Mouse (Mus musculus): ENCODE measurements around the gene Baz1a.
"Not testable (repeated sequence)": the region's sequence is repeated elsewhere in the genome, so short reads cannot be mapped to it uniquely, and the experiment has no call there.

Gene Baz1a

GRCm38 (mm10) chr12:55007361-55008008 is 6.7 kb downstream of the Baz1a start:
- DNase-seq (ENCODE audit: low spot score) = no peak

GRCm38 (mm10) chr12:55006071-55006470 is 8.1 kb downstream of the Baz1a start:
- no peak for DNase-seq (ENCODE audit: low spot score)

- DNase-seq (ENCODE audit: low spot score) = no peak
Measured at GRCm38 (mm10) chr12:55004396-55004795, 9.8 kb downstream of the Baz1a start.

GRCm38 (mm10) chr12:55003843-55004242 is 10.3 kb downstream of the Baz1a start:
- no peak for DNase-seq (ENCODE audit: low spot score)

- DNase-seq (ENCODE audit: low spot score) = not testable (repeated sequence)
Measured at GRCm38 (mm10) chr12:55002532-55002931, 11.6 kb downstream of the Baz1a start.

- no peak for DNase-seq (ENCODE audit: low spot score)
Measured at GRCm38 (mm10) chr12:54999016-54999690, 15.0 kb downstream of the Baz1a start.

GRCm38 (mm10) chr12:54998411-54998810 is 15.7 kb downstream of the Baz1a start:
- no peak for DNase-seq (ENCODE audit: low spot score)

- no peak for DNase-seq (ENCODE audit: low spot score)
Measured at GRCm38 (mm10) chr12:54996979-54997474, 17.1 kb downstream of the Baz1a start.

- DNase-seq (ENCODE audit: low spot score) = no peak
Measured at GRCm38 (mm10) chr12:54995965-54996364, 18.2 kb downstream of the Baz1a start.

- DNase-seq (ENCODE audit: low spot score) = no peak
Measured at GRCm38 (mm10) chr12:54994418-54994817, 19.7 kb downstream of the Baz1a start.

- DNase-seq (ENCODE audit: low spot score) = no peak
Measured at GRCm38 (mm10) chr12:54994068-54994386, 20.1 kb downstream of the Baz1a start.

- no peak for DNase-seq (ENCODE audit: low spot score)
Measured at GRCm38 (mm10) chr12:54993246-54994067, 20.7 kb downstream of the Baz1a start.

- DNase-seq (ENCODE audit: low spot score) = no peak
Measured at GRCm38 (mm10) chr12:54992814-54993213, 21.3 kb downstream of the Baz1a start.

GRCm38 (mm10) chr12:54988323-54988850 is 25.8 kb downstream of the Baz1a start:
- no peak for DNase-seq (ENCODE audit: low spot score)

GRCm38 (mm10) chr12:54987156-54987555 is 27.0 kb downstream of the Baz1a start:
- DNase-seq (ENCODE audit: low spot score) = no peak

GRCm38 (mm10) chr12:54986052-54986717 is 28.0 kb downstream of the Baz1a start, which contains the start of gene Gm20403:
Gm20403 (minus strand) TSS chr12:54986529.
- DNase-seq (ENCODE audit: low spot score) = peak; percentile 67

- peak; percentile 69 for DNase-seq (ENCODE audit: low spot score)
Measured at GRCm38 (mm10) chr12:54985257-54986051, 28.7 kb downstream of the Baz1a start.

- DNase-seq (ENCODE audit: low spot score) = peak; percentile 71
Measured at GRCm38 (mm10) chr12:54984701-54985256, 29.4 kb downstream of the Baz1a start.

- no peak for DNase-seq (ENCODE audit: low spot score)
Measured at GRCm38 (mm10) chr12:54982935-54983715, 31.0 kb downstream of the Baz1a start.

- DNase-seq (ENCODE audit: low spot score) = no peak
Measured at GRCm38 (mm10) chr12:54981962-54982361, 32.2 kb downstream of the Baz1a start.
